Mouse (Mus musculus): ENCODE data around the gene Ppp1r37. TPM values are rescaled to one million over a fixed set of nuclear protein-coding genes. Genes with fewer than 3 reads are reported as not detected.

The Ppp1r37 gene
- polyA plus RNA-seq, 1 experiment: 93.5 TPM

DNA sequence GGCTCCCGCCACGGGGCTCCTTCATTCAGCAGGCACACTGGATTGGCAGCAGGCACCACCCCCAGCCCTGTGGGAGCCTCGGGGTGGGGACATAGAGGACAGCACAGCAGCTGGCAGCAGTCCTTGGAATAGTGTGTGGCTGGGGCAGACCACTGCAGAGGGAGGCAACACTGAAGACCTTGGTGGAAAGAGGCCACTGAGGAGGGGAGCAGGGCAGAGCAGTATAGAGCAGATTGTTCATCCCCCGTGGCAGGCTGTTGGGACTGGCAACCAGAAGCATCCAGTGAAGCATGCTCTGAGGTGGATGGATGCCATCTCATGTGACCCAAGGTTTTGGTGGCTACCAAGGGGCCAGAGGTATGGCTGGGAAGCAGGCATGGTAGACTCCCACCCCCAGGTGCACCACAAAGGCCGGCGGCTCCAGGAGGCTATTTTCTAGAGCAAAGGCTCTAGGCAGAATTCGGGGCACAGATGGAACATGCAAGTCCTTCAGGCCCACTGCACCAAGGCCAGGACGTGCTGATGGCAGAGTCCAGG lies 20.7 kb downstream of the Ppp1r37 start:
- TF ChIP-seq CTCF (IDR thresholded peaks at IDR 0.05; ENCODE audit: control insufficient read depth, insufficient read depth, low read length): no peak
- no peak for TF ChIP-seq POLR2A (IDR thresholded peaks at IDR 0.05; ENCODE audit: borderline replicate concordance, control insufficient read depth, low read depth, low read length)
- 66% methylated on average over 8 of the region's 8 CpGs for WGBS
- Histone ChIP-seq H3K4me3 (replicated peaks; ENCODE audit: control insufficient read depth, low read depth, low read length) (no peak overlapping the region), H3K4me1 (ENCODE audit: control insufficient read depth, insufficient read depth, low read length) (no peaks in the 10 kb centered on the region), H3K27ac (ENCODE audit: control insufficient read depth, insufficient read depth, low read depth, low read length, poor library complexity) (no peak overlapping the region)

DNA sequence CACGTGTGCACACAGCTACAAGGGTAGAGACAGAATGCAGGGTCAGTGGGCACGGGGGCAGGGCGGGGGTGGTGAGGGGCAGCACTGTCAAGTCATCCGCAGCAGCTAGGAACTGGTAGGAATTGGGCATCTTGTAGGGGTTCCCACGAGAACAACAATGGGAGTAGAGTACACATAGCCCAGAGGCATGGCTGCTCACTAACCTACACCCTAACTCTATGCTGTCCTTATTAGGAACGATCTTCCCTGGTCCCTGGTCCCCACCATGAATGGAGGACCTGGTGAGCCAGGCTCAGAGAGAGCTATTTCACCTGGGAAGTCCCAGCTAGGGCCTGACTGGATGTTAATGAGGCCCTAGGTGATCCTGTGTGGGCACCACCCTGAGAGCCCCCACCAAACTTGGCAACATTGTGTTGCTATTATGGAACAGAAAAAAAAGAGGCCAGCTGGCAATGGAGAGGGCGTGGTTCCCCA lies 21.2 kb downstream of the Ppp1r37 start:
- WGBS: 90% methylated on average over 7 of the region's 7 CpGs
- Histone ChIP-seq H3K27ac (ENCODE audit: control insufficient read depth, insufficient read depth, low read depth, low read length, poor library complexity) (no peak overlapping the region), H3K4me1 (ENCODE audit: control insufficient read depth, insufficient read depth, low read length) (no peaks in the 10 kb centered on the region), H3K4me3 (replicated peaks; ENCODE audit: control insufficient read depth, low read depth, low read length) (no peak overlapping the region)
- TF ChIP-seq CTCF (IDR thresholded peaks at IDR 0.05; ENCODE audit: control insufficient read depth, insufficient read depth, low read length) (no peak), POLR2A (IDR thresholded peaks at IDR 0.05; ENCODE audit: borderline replicate concordance, control insufficient read depth, low read depth, low read length) (no peak)

DNA sequence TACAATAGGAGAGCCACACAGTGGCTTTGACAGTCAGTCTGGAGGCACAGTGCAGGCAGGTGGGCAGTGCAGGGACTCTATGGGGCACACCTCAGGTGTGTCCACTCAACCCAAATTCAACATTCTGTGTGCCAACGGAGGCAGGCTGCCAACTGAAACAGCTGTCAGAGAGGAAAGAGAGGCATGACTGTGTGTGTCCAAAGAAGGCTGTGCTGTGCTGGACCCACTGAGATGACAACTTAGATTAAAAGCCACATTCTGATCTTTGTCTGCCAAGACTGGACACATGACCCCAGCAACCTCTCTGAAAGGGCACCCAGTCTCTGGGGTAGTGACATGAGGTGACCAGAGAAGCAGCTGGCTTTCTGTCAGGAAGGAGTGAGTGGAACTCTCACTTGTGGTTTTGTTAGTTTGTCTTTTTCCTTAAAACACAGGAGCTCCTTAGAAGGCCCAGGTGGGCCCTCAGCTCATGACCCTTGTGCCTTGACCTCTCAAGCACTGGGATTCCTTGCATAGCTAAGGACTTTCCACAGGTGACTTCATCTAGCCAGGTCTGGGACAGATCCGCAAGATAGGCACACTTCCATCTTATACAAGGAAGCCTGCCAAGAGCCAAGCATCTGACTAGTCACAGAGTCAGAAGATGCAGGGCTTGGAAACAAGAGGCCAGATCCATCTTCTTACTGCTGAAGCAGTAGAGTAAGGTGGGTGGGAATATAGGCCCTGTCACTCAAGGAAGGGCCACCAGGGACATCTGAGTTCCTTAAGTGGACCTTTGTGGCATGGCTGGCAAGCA lies 21.9 kb downstream of the Ppp1r37 start:
- Histone ChIP-seq H3K4me3 (replicated peaks; ENCODE audit: control insufficient read depth, low read depth, low read length) (no peak overlapping the region), H3K27ac (ENCODE audit: control insufficient read depth, insufficient read depth, low read depth, low read length, poor library complexity) (no peak overlapping the region), H3K4me1 (ENCODE audit: control insufficient read depth, insufficient read depth, low read length) (no peaks in the 10 kb centered on the region)
- TF ChIP-seq POLR2A (IDR thresholded peaks at IDR 0.05; ENCODE audit: borderline replicate concordance, control insufficient read depth, low read depth, low read length): no peak
- no peak for TF ChIP-seq CTCF (IDR thresholded peaks at IDR 0.05; ENCODE audit: control insufficient read depth, insufficient read depth, low read length)
- 77% methylated on average over 2 of the region's 2 CpGs for WGBS

DNA sequence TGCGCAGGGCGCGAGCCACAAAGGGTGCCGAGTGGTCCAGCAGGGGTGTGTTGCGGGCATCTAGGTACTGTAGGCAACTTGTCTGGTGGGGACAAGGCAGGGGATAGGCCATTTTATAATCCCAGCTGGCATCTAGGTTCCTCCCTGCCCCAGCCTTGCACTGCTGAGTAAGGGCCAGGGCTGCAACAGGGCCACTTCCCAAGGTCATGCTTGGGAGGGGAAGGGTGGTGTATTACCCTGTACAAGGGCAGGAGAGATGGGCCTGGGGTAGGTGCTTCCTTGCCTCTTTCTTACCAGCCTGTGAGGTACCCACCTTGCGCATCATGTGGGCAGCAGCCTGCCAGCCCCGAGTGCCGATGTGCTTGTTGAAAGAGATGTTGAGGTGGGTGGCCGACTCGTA lies 28.2 kb downstream of the Ppp1r37 start:
- Histone ChIP-seq H3K27ac (ENCODE audit: control insufficient read depth, insufficient read depth, low read depth, low read length, poor library complexity) (no peak overlapping the region), H3K4me1 (ENCODE audit: control insufficient read depth, insufficient read depth, low read length) (no peaks in the 10 kb centered on the region), H3K4me3 (replicated peaks; ENCODE audit: control insufficient read depth, low read depth, low read length) (no peak overlapping the region)
- 97% methylated on average over 10 of the region's 10 CpGs for WGBS
- TF ChIP-seq CTCF (IDR thresholded peaks at IDR 0.05; ENCODE audit: control insufficient read depth, insufficient read depth, low read length) (no peak), POLR2A (IDR thresholded peaks at IDR 0.05; ENCODE audit: borderline replicate concordance, control insufficient read depth, low read depth, low read length) (no peak)

DNA sequence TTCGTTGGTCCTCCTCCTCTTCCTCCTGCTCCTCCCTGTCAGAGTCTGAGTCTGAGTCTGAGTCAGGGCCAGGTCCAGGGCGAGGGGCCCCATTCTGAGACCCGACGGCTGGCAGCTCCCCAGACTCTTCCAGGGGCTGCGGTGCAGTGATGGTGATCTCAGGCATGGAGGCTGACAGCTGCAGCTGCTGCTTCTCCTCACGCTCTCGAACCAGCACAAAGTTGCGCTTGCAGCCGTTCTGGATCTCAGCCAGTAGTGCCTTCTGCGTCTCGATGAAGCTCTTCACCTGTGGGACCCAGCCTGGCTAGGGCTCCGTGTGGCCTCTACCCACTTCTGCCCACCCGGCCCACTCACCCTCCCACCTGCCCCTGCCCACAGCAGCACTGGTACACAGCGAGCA lies 30.6 kb downstream of the Ppp1r37 start:
- Histone ChIP-seq H3K27ac (ENCODE audit: control insufficient read depth, insufficient read depth, low read depth, low read length, poor library complexity) (no peak overlapping the region), H3K4me3 (replicated peaks; ENCODE audit: control insufficient read depth, low read depth, low read length) (no peak overlapping the region), H3K4me1 (ENCODE audit: control insufficient read depth, insufficient read depth, low read length) (no peaks in the 10 kb centered on the region)
- TF ChIP-seq POLR2A (IDR thresholded peaks at IDR 0.05; ENCODE audit: borderline replicate concordance, control insufficient read depth, low read depth, low read length) (no peak), CTCF (IDR thresholded peaks at IDR 0.05; ENCODE audit: control insufficient read depth, insufficient read depth, low read length) (no peak)
- WGBS: 90% methylated on average over 14 of the region's 14 CpGs

DNA sequence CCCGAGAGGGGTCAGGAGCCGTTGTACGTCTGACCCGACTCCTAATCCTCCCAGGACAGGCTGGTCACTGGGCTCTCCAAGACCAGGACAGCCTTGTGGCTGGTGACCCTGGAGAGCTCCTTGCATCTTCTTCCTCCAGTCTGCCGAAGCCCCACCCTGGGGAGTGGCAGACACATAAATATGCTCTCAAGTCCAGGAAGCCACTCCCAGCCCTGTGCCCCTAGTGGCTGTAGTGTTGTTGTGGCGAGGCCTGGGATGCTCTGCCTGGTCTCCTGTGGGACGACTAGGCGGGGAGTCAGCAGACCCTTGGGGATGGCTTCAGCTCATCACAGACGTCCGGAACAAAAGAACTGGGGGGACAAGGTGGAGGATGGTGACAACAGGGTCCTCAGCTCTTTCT lies 31.8 kb downstream of the Ppp1r37 start:
- no peak overlapping the region for H3K4me3 ChIP-seq (replicated peaks; ENCODE audit: control insufficient read depth, low read depth, low read length)
- no peak overlapping the region for H3K27ac ChIP-seq (ENCODE audit: control insufficient read depth, insufficient read depth, low read depth, low read length, poor library complexity)
- TF ChIP-seq POLR2A (IDR thresholded peaks at IDR 0.05; ENCODE audit: borderline replicate concordance, control insufficient read depth, low read depth, low read length): no peak
- no peak for TF ChIP-seq CTCF (IDR thresholded peaks at IDR 0.05; ENCODE audit: control insufficient read depth, insufficient read depth, low read length)
- WGBS: 83% methylated on average over 10 of the region's 10 CpGs
- H3K4me1 ChIP-seq (ENCODE audit: control insufficient read depth, insufficient read depth, low read length): no peaks in the 10 kb centered on the region

DNA sequence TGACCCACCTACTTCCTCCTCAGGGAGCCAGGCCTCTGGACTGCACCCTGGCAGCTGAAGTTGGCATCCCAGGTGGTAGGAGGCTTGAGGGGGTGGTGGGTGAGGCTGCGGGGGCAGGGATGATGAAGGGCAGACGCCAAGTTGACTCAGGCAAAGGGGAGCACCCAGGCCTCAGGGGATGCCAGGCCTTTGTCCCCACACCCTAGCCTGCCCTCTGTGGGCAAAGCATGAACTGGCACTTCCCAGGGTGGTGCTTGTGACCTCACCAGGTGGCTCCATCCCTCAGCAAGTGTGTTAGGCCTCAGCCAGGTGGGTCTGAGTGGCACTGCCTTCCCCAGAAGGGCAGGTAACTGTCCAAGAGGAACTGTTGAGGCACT lies 37.8 kb downstream of the Ppp1r37 start:
- TF ChIP-seq POLR2A (IDR thresholded peaks at IDR 0.05; ENCODE audit: borderline replicate concordance, control insufficient read depth, low read depth, low read length) (no peak), CTCF (IDR thresholded peaks at IDR 0.05; ENCODE audit: control insufficient read depth, insufficient read depth, low read length) (no peak)
- Histone ChIP-seq H3K4me1 (ENCODE audit: control insufficient read depth, insufficient read depth, low read length) (no peaks in the 10 kb centered on the region; the same call in 1 of the 2 replicates), H3K4me3 (replicated peaks; ENCODE audit: control insufficient read depth, low read depth, low read length) (no peak overlapping the region), H3K27ac (ENCODE audit: control insufficient read depth, insufficient read depth, low read depth, low read length, poor library complexity) (no peak overlapping the region)
- WGBS: 66% methylated on average over 2 of the region's 2 CpGs

DNA sequence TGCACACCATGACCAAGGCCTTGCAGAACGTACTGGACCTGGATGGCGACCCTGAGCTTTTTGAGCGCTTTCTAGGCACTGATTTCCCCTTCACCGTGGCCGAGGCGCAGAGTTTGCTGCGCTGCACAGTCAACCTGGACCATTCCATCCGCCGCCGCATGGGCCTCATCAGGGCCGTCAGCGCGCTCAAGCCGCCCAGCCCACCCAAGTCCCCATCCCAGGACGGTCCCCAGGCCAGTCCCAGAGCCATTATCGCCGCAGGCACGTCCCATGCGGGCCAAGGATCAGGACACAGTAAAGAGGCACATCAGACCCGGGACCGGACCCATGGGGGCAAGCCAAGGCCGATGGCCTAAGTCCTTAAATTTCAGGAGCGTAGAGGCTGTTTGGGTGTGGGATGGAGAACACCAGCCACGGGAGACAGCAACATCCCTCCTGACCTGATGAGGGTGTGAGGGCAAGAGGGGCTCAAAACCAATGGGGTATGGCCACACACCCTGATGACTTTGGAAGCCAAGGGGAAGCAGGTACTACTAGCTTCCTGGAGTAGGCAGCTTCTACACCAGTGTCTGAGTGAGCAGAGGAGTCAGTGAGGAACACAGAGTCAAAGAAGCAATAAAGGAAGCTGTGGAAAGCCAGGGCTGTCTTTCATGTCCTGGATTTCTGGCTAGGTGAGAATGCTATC lies 38.3 kb downstream of the Ppp1r37 start:
- no peak overlapping the region for H3K4me3 ChIP-seq (replicated peaks; ENCODE audit: control insufficient read depth, low read depth, low read length)
- WGBS: 35% methylated on average over 24 of the region's 24 CpGs
- H3K27ac ChIP-seq (ENCODE audit: control insufficient read depth, insufficient read depth, low read depth, low read length, poor library complexity): no peak overlapping the region
- TF ChIP-seq POLR2A (IDR thresholded peaks at IDR 0.05; ENCODE audit: borderline replicate concordance, control insufficient read depth, low read depth, low read length) (no peak), CTCF (IDR thresholded peaks at IDR 0.05; ENCODE audit: control insufficient read depth, insufficient read depth, low read length) (no peak)
- no peaks in the 10 kb centered on the region; the same call in 1 of the 2 replicates for H3K4me1 ChIP-seq (ENCODE audit: control insufficient read depth, insufficient read depth, low read length)
